Mouse (Mus musculus) thymus, adult 2 months (tissue): Measurements from ENCODE around the gene Hba-a1.

Experiments
- CTCF ChIP-seq: fragments of 200-500 bp; IDR thresholded peaks from 2 replicates; pipeline ENCODE4 v1.5.1; 2012; ENCODE audit warnings: mild to moderate bottlenecking, control low read depth, low read length, moderate library complexity, borderline replicate concordance; ENCODE audit not compliant: control insufficient read depth, poor library complexity, insufficient read depth; ENCODE audit errors: extremely low read depth
- POLR2A ChIP-seq: fragments of 200-500 bp; IDR thresholded peaks from 2 replicates; pipeline ENCODE4 v1.6.1; 2012; ENCODE audit warnings: mild to moderate bottlenecking, low read length, control low read depth, moderate library complexity; ENCODE audit not compliant: control insufficient read depth, poor library complexity, insufficient read depth; ENCODE audit errors: extremely low read depth

DNA sequence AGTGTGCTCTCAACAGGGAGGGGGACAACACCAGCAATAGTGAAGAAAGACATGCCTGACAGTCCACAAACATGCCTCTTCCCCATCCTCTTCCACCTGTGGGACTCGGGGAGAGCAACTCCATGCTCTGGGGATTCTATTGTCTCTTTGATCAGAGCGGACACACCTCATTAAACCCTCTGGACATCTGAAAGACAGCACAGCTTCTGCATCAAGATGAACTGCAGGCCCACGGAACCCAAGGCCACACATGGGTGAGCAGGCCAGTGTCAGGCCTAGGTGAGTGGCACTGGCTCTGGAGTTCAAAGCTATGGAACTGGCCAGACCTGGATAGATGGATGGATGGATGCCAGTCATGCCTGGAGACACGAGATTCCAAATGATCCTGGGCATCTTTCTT is 26.1 kb downstream of the Hba-a1 start:
- TF ChIP-seq POLR2A = no peak
- TF ChIP-seq CTCF = no peak
